Comparison of ENCODE assay signal across 8 mouse cellular contexts in genomic region chr3:88949786-88950575, GRCm38 (mm10). TPM values are rescaled to one million over a fixed set of nuclear protein-coding genes. Genes with fewer than 3 reads are reported as not detected.
A peak's percentile ranks its signal among the peaks of the same experiment; 100 is the strongest.
DNase-seq lines count a peak whose midpoint lies in the region; ATAC-seq and TF ChIP-seq lines count a peak whose summit lies in the region.

No protein-coding gene starts in this region.

- H3K4me2 ChIP-seq in heart, embryonic 12.5 days, result peak overlapping the region; percentile 80
- peak overlapping the region; percentile 74 for H3K4me2 ChIP-seq in kidney, embryonic 16.5 days (replicated peaks; ENCODE audit: low read depth, low read length)
- peak overlapping the region; percentile 89 for H3K4me2 ChIP-seq in liver, embryonic 11.5 days
- H3K4me2 ChIP-seq in myocyte (ENCODE audit: low read depth), result peak overlapping the region; percentile 89

- peak overlapping the region; percentile 98 for H3K9ac ChIP-seq in heart, embryonic 12.5 days
- peak overlapping the region; percentile 88 for H3K9ac ChIP-seq in kidney, embryonic 16.5 days (replicated peaks; ENCODE audit: low read length)
- H3K9ac ChIP-seq in liver, embryonic 11.5 days (ENCODE audit: low read depth, low read length), result peak overlapping the region; percentile 99

- whole genome bisulfite sequencing in heart, embryonic 12.5 days, result under 1% methylated on average over 75 of the region's 92 CpGs
- under 1% methylated on average over 47 of the region's 92 CpGs for WGBS in kidney, embryonic 16.5 days
- under 1% methylated on average over 75 of the region's 92 CpGs for WGBS in liver, embryonic 11.5 days

- H3K27me3 ChIP-seq in erythroblast, embryonic 14.5 days (ENCODE audit: control insufficient read depth), result no peaks in the 10 kb centered on the region
- no peaks in the 10 kb centered on the region for H3K27me3 ChIP-seq in heart, embryonic 12.5 days (replicated peaks)
- H3K27me3 ChIP-seq in kidney, embryonic 16.5 days (ENCODE audit: insufficient read depth, low read length), result no peaks in the 10 kb centered on the region
- no peaks in the 10 kb centered on the region for H3K27me3 ChIP-seq in liver, embryonic 11.5 days (replicated peaks; ENCODE audit: control insufficient read depth, insufficient read depth, low read length)
- H3K27me3 ChIP-seq in myocyte (ENCODE audit: control insufficient read depth, insufficient read depth, insufficient read length), result no peaks in the 10 kb centered on the region

- no peak for TF ChIP-seq CTCF in brain, embryonic 14.5 days (IDR thresholded peaks at IDR 0.05; ENCODE audit: borderline replicate concordance, extremely low read depth, insufficient read depth, insufficient read length)

- peaks cover 53% of the 10 kb centered on the region for H3K4me1 ChIP-seq in erythroblast, embryonic 14.5 days (ENCODE audit: control insufficient read depth)
- peaks cover 26% of the 10 kb centered on the region for H3K4me1 ChIP-seq in heart, embryonic 12.5 days (replicated peaks)
- H3K4me1 ChIP-seq in kidney, embryonic 16.5 days (ENCODE audit: insufficient read depth, low read length), result peaks cover 36% of the 10 kb centered on the region
- peaks cover 24% of the 10 kb centered on the region for H3K4me1 ChIP-seq in liver, embryonic 11.5 days (replicated peaks; ENCODE audit: control insufficient read depth, insufficient read depth, low read length)

- H3K9me3 ChIP-seq in erythroblast, embryonic 14.5 days (ENCODE audit: control insufficient read depth, low read length), result no peaks in the 10 kb centered on the region
- H3K9me3 ChIP-seq in heart, embryonic 12.5 days (replicated peaks), result no peaks in the 10 kb centered on the region
- H3K9me3 ChIP-seq in kidney, embryonic 16.5 days (ENCODE audit: low read length), result no peaks in the 10 kb centered on the region
- H3K9me3 ChIP-seq in liver, embryonic 11.5 days (ENCODE audit: control insufficient read depth, low read length), result no peaks in the 10 kb centered on the region

- H3K79me2 ChIP-seq in myocyte (ENCODE audit: control insufficient read depth, insufficient read depth), result peaks cover 89% of the 10 kb centered on the region

- peak; percentile 81 for TF ChIP-seq POLR2A in brain, embryonic 14.5 days (IDR thresholded peaks at IDR 0.05; ENCODE audit: borderline replicate concordance, extremely low read depth, insufficient read depth, insufficient read length, poor library complexity, severe bottlenecking)
- TF ChIP-seq POLR2A in myocyte (IDR thresholded peaks at IDR 0.05; ENCODE audit: insufficient read length, low read depth), result peak; percentile 95

- H3K27ac ChIP-seq in heart, embryonic 12.5 days (ENCODE audit: poor library complexity, severe bottlenecking), result peak overlapping the region; percentile 99
- peak overlapping the region; percentile 98 for H3K27ac ChIP-seq in kidney, embryonic 16.5 days (ENCODE audit: low read length)
- H3K27ac ChIP-seq in liver, embryonic 11.5 days (ENCODE audit: low read depth, low read length), result peak overlapping the region; percentile 98

- peak overlapping the region; percentile 99 for H3K4me3 ChIP-seq in erythroblast, embryonic 14.5 days (replicated peaks)
- peak overlapping the region; percentile 86 for H3K4me3 ChIP-seq in heart, embryonic 12.5 days
- peak overlapping the region; percentile 60 for H3K4me3 ChIP-seq in kidney, embryonic 16.5 days (ENCODE audit: low read length)
- H3K4me3 ChIP-seq in liver, embryonic 11.5 days (ENCODE audit: low read depth, low read length), result peak overlapping the region; percentile 82
- H3K4me3 ChIP-seq in myocyte, result peak overlapping the region; percentile 95

- ATAC-seq in heart, embryonic 12.5 days (ENCODE audit: insufficient number of reproducible peaks, low FRiP score), result peak; percentile 91
- peak; percentile 95 for ATAC-seq in kidney, embryonic 16.5 days (ENCODE audit: low FRiP score, low TSS enrichment)
- peak; percentile 90 for ATAC-seq in liver, embryonic 11.5 days (replicated peaks; ENCODE audit: low FRiP score)

- peak overlapping the region; percentile 82 for H3ac ChIP-seq in myocyte (ENCODE audit: control insufficient read depth, insufficient read length)

- DNase-seq in CD4-positive, CD25-positive, alpha-beta regulatory T cell, adult 2 months (ENCODE audit: low read depth, low spot score), result peak; percentile 92
- DNase-seq in brain, embryonic 14.5 days (ENCODE audit: low read depth), result peak; percentile 98
- DNase-seq in liver, embryonic 11.5 days (ENCODE audit: low spot score), result peak; percentile 93
- peak; percentile 89 to 93 for DNase-seq in spleen, postnatal 4 days (ENCODE audit: low spot score in 2 of 2)

- H3K36me3 ChIP-seq in erythroblast, embryonic 14.5 days (ENCODE audit: control insufficient read depth), result peaks cover 11% of the 10 kb centered on the region
- no peaks in the 10 kb centered on the region for H3K36me3 ChIP-seq in heart, embryonic 12.5 days
- 0 out of 2 replicates have a peak, but pooled peaks cover 3% of the 10 kb centered on the region for H3K36me3 ChIP-seq in kidney, embryonic 16.5 days (ENCODE audit: insufficient read depth, low read length)
- no peaks in the 10 kb centered on the region for H3K36me3 ChIP-seq in liver, embryonic 11.5 days (ENCODE audit: control insufficient read depth, insufficient read depth, low read length)
- H3K36me3 ChIP-seq in myocyte (ENCODE audit: control insufficient read depth, insufficient read depth), result no peaks in the 10 kb centered on the region

TF ChIP-seq in myocyte, 11 proteins besides CTCF, POLR2A, EP300 and RAD21:
- peak in 1 of 3 experiments; percentile 49 for TF ChIP-seq MYOG (IDR thresholded peaks at IDR 0.05; ENCODE audit: control insufficient read depth in 1 of 3, insufficient read depth in 1 of 3, insufficient read length in 2 of 3, low read depth in 2 of 3)
- TF ChIP-seq REST (IDR thresholded peaks at IDR 0.05; ENCODE audit: insufficient read depth, insufficient read length), result peak; percentile 15
- TF ChIP-seq E2F4 (IDR thresholded peaks at IDR 0.05; ENCODE audit: insufficient read depth), result peak; percentile 2
- no peak for TF ChIP-seq MYOD1 (IDR thresholded peaks at IDR 0.05; ENCODE audit: control insufficient read depth in 1 of 3, insufficient read length in 2 of 3, low read depth in 2 of 3)
- peak; percentile 98 for TF ChIP-seq POLR2AphosphoS2 (IDR thresholded peaks at IDR 0.05; ENCODE audit: insufficient read length, low read depth)

RNA-seq across cellular contexts. Expression of gene Ash1l, which starts 0.4 kb away (rescaled TPM):
- polyA plus RNA-seq in brain, embryonic 14.5 days (2012; rRNA removed), result 19.1 and 25.1 TPM in 2 replicates
- 0.23 and 0.25 TPM in 2 replicates for polyA plus RNA-seq in erythroblast, embryonic 14.5 days (2012)
- 15.9 and 17.2 TPM in 2 replicates for polyA plus RNA-seq in heart, embryonic 12.5 days (2016; fragmentation: Nextera tagmentation; extraction: Ambion mirVana)
- polyA plus RNA-seq in kidney, embryonic 16.5 days (2015; fragmentation: Nextera tagmentation; extraction: Ambion mirVana), result 16.6 and 22.1 TPM in 2 replicates
- 11.1 and 13.4 TPM in 2 replicates for polyA plus RNA-seq in liver, embryonic 11.5 days (2014; fragmentation: Nextera tagmentation; extraction: Ambion mirVana)
- polyA plus RNA-seq in myocyte (2012; fragmentation: generic; extraction: Trizol), result 4.7 TPM

RNA-seq across cellular contexts. Expression of gene Dap3, which starts 1.0 kb away (rescaled TPM):
- polyA plus RNA-seq in brain, embryonic 14.5 days (2012; rRNA removed), result 75.2 and 86.7 TPM in 2 replicates
- polyA plus RNA-seq in erythroblast, embryonic 14.5 days (2012), result 9.4 and 17.0 TPM in 2 replicates
- polyA plus RNA-seq in heart, embryonic 12.5 days (2016; fragmentation: Nextera tagmentation; extraction: Ambion mirVana), result 141 and 146 TPM in 2 replicates
- 161 and 163 TPM in 2 replicates for polyA plus RNA-seq in kidney, embryonic 16.5 days (2015; fragmentation: Nextera tagmentation; extraction: Ambion mirVana)
- 205 and 214 TPM in 2 replicates for polyA plus RNA-seq in liver, embryonic 11.5 days (2014; fragmentation: Nextera tagmentation; extraction: Ambion mirVana)
- 103 TPM for polyA plus RNA-seq in myocyte (2012; fragmentation: generic; extraction: Trizol)

RNA-seq across cellular contexts. Expression of gene Msto1, which starts 36.2 kb away (rescaled TPM):
- 45.9 and 59.1 TPM in 2 replicates for polyA plus RNA-seq in brain, embryonic 14.5 days (2012; rRNA removed)
- 0.23 and 0.27 TPM in 2 replicates for polyA plus RNA-seq in erythroblast, embryonic 14.5 days (2012)
- polyA plus RNA-seq in heart, embryonic 12.5 days (2016; fragmentation: Nextera tagmentation; extraction: Ambion mirVana), result 48.9 and 52.4 TPM in 2 replicates
- 61.9 and 69.8 TPM in 2 replicates for polyA plus RNA-seq in kidney, embryonic 16.5 days (2015; fragmentation: Nextera tagmentation; extraction: Ambion mirVana)
- 49.1 and 51.5 TPM in 2 replicates for polyA plus RNA-seq in liver, embryonic 11.5 days (2014; fragmentation: Nextera tagmentation; extraction: Ambion mirVana)
- 41.5 TPM for polyA plus RNA-seq in myocyte (2012; fragmentation: generic; extraction: Trizol)

Comparison
In these comparisons a context has a peak if more than half of its experiments do, and no peak if none do; other contexts are left out.
1. Peak in every context shown above with its lines: DNase-seq, ATAC-seq, H3K4me3 ChIP-seq and H3K27ac ChIP-seq.
2. RNA of gene Msto1, which starts 36.2 kb away (polyA plus RNA-seq): 61.9 to 69.8 TPM in kidney, embryonic 16.5 days, 49.1 to 51.5 TPM in liver, embryonic 11.5 days, 48.9 to 52.4 TPM in heart, embryonic 12.5 days, 45.9 to 59.1 TPM in brain, embryonic 14.5 days and 41.5 TPM in myocyte (single experiment); 0.23 to 0.27 TPM in erythroblast, embryonic 14.5 days; every median in the first group is over 10 times any median in the second.